Mouse (Mus musculus): ENCODE results near the gene Txndc9. TPM values are rescaled to one million over a fixed set of nuclear protein-coding genes. Genes with fewer than 3 reads are reported as not detected.

Gene Txndc9
- total and polyA plus RNA-seq, 2 experiments from 2014 or later = 34.4 to 112 TPM

DNA sequence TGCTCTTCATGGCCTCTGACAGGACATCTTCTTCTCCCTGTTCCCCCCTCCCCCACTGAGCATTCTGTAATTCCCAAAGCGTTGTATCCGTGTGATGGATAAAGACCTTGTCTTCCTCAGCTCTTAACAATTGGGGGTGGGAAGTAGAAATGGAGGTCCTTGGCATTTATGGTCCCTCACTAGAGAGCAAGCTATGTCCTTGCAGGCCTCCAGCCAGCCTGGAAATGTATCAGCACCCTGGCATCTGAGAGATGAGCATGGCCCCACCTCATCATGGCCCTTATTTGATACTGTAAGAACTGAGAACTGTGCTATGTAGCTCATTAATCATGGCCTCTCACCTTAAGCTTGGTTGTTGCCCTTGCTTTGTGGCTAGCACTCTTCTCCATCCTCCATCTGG, 42.4 kb downstream of the Txndc9 start:
- Histone ChIP-seq H3K27ac (ENCODE audit: low read depth, low read length) (no peak overlapping the region), H3K27me3 (ENCODE audit: insufficient read depth, low read length) (no peaks in the 10 kb centered on the region), H3K9me3 (ENCODE audit: low read length) (no peaks in the 10 kb centered on the region), H3K4me3 (ENCODE audit: low read depth, low read length) (no peak overlapping the region), H3K4me1 (ENCODE audit: insufficient read depth, low read length) (no peaks in the 10 kb centered on the region), H3K9ac (replicated peaks; ENCODE audit: low read length, poor library complexity, severe bottlenecking) (no peak overlapping the region), H3K36me3 (ENCODE audit: insufficient read depth, low read length) (no peaks in the 10 kb centered on the region), H3K4me2 (ENCODE audit: low read depth, low read length, poor library complexity, severe bottlenecking) (no peak overlapping the region)
- no peak for DNase-seq (ENCODE audit: low spot score)
- no peak for TF ChIP-seq CTCF (IDR thresholded peaks at IDR 0.05)
- ATAC-seq (ENCODE audit: low FRiP score) = no peak
- WGBS = 88% methylated on average over 2 of the region's 2 CpGs

DNA sequence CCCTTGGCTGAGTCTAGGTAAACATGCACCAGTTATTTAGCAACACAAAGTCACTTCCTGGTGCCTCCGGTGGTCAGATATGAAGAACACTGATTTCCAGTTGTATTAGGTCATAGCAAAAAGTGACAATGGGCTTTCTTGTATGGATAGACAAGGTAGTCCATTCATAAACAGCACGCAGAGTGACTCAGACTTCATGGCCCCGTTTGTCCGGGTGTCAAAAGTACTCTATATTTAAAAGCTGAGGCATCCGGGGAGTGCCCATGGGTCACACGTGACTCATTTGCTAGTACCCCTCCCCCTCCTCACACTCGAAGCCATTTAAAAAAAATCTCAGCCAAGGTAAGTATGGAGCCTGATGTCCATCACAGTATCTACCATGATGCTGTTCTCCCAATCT, 42.9 kb downstream of the Txndc9 start:
- Histone ChIP-seq H3K27ac (ENCODE audit: low read depth, low read length) (no peak overlapping the region), H3K36me3 (ENCODE audit: insufficient read depth, low read length) (no peaks in the 10 kb centered on the region), H3K9me3 (ENCODE audit: low read length) (no peaks in the 10 kb centered on the region), H3K4me1 (ENCODE audit: insufficient read depth, low read length) (no peaks in the 10 kb centered on the region), H3K9ac (replicated peaks; ENCODE audit: low read length, poor library complexity, severe bottlenecking) (no peak overlapping the region), H3K4me3 (ENCODE audit: low read depth, low read length) (no peak overlapping the region), H3K27me3 (ENCODE audit: insufficient read depth, low read length) (no peaks in the 10 kb centered on the region), H3K4me2 (ENCODE audit: low read depth, low read length, poor library complexity, severe bottlenecking) (no peak overlapping the region)
- ATAC-seq (ENCODE audit: low FRiP score) (no peak), DNase-seq (ENCODE audit: low spot score) (no peak)
- TF ChIP-seq CTCF (IDR thresholded peaks at IDR 0.05) = no peak
- 85% methylated on average over 7 of the region's 7 CpGs for WGBS

DNA sequence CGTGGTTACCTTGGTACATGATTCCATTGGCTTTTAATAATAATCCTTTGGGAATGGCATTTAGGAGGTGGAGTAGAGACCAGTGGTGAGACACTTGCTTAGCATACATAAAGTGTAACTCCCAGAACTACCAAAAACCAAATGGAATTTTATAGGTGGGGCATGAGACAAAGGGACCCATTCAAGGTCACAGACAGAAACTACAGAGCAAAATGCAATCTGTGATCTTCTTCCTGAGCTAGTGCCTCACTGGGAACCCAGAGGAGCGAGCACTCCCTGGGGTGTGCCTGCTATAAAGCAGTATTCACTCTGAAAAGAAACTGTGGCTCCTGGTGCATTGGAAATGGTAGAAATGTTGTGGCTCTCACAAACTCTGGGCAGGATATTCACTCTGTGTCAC, 48.8 kb downstream of the Txndc9 start:
- H3K9me3 ChIP-seq (ENCODE audit: low read length) = no peaks in the 10 kb centered on the region
- H3K4me3 ChIP-seq (ENCODE audit: low read depth, low read length) = no peak overlapping the region
- no peak overlapping the region for H3K4me2 ChIP-seq (ENCODE audit: low read depth, low read length, poor library complexity, severe bottlenecking)
- H3K4me1 ChIP-seq (ENCODE audit: insufficient read depth, low read length) = no peaks in the 10 kb centered on the region
- H3K36me3 ChIP-seq (ENCODE audit: insufficient read depth, low read length) = no peaks in the 10 kb centered on the region
- 76% methylated on average over 2 of the region's 2 CpGs for WGBS
- no peak for DNase-seq (ENCODE audit: low spot score)
- H3K27me3 ChIP-seq (ENCODE audit: insufficient read depth, low read length) = no peaks in the 10 kb centered on the region
- no peak for TF ChIP-seq CTCF (IDR thresholded peaks at IDR 0.05)
- ATAC-seq (ENCODE audit: low FRiP score) = no peak
- H3K27ac ChIP-seq (ENCODE audit: low read depth, low read length) = no peak overlapping the region
- no peak overlapping the region for H3K9ac ChIP-seq (replicated peaks; ENCODE audit: low read length, poor library complexity, severe bottlenecking)

Other genes with a start within 250 kb of the Txndc9 start
- 7.5 and 11.0 TPM in 2 replicates for gene Tsga10, start 131.5 kb downstream of the Txndc9 start, total RNA-seq (2014; rRNA removed)
- 6.2 and 7.5 TPM in 2 replicates for gene Tsga10, start 131.5 kb downstream of the Txndc9 start, polyA plus RNA-seq (2015; fragmentation: Nextera tagmentation; extraction: Ambion mirVana)
- gene Lipt1, start 126.2 kb downstream of the Txndc9 start, total RNA-seq (2014; rRNA removed) = 5.7 and 11.6 TPM in 2 replicates
- gene Lipt1, start 126.2 kb downstream of the Txndc9 start, polyA plus RNA-seq (2015; fragmentation: Nextera tagmentation; extraction: Ambion mirVana) = 6.8 and 7.3 TPM in 2 replicates
- 3.0 and 6.3 TPM in 2 replicates for gene Mitd1, start 107.5 kb downstream of the Txndc9 start, total RNA-seq (2014; rRNA removed)
- 8.6 and 10.6 TPM in 2 replicates for gene Mitd1, start 107.5 kb downstream of the Txndc9 start, polyA plus RNA-seq (2015; fragmentation: Nextera tagmentation; extraction: Ambion mirVana)
- 72.4 and 91.7 TPM in 2 replicates for gene Mrpl30, start 107.4 kb downstream of the Txndc9 start, total RNA-seq (2014; rRNA removed)
- 275 and 280 TPM in 2 replicates for gene Mrpl30, start 107.4 kb downstream of the Txndc9 start, polyA plus RNA-seq (2015; fragmentation: Nextera tagmentation; extraction: Ambion mirVana)
- gene Lyg2, start 81.4 kb downstream of the Txndc9 start, total RNA-seq (2014; rRNA removed) = not detected in 2 replicates
- 0.06 and 0.07 TPM in 2 replicates for gene Lyg2, start 81.4 kb downstream of the Txndc9 start, polyA plus RNA-seq (2015; fragmentation: Nextera tagmentation; extraction: Ambion mirVana)
- gene Lyg1, start 40.1 kb downstream of the Txndc9 start, total RNA-seq (2014; rRNA removed) = not detected in 2 replicates
- gene Lyg1, start 40.1 kb downstream of the Txndc9 start, polyA plus RNA-seq (2015; fragmentation: Nextera tagmentation; extraction: Ambion mirVana) = not detected in 2 replicates
- 6.6 and 12.4 TPM in 2 replicates for gene Eif5b, start 117 bp upstream of the Txndc9 start, total RNA-seq (2014; rRNA removed)
- gene Eif5b, start 117 bp upstream of the Txndc9 start, polyA plus RNA-seq (2015; fragmentation: Nextera tagmentation; extraction: Ambion mirVana) = 16.7 and 19.6 TPM in 2 replicates
- 32.6 and 40.8 TPM in 2 replicates for gene Rev1, start 131.9 kb upstream of the Txndc9 start, total RNA-seq (2014; rRNA removed)
- 26.4 and 28.0 TPM in 2 replicates for gene Rev1, start 131.9 kb upstream of the Txndc9 start, polyA plus RNA-seq (2015; fragmentation: Nextera tagmentation; extraction: Ambion mirVana)

Data from midbrain, postnatal 0 days (tissue).